Mouse (Mus musculus): Measurements from ENCODE around the gene Hpgds.

DNA sequence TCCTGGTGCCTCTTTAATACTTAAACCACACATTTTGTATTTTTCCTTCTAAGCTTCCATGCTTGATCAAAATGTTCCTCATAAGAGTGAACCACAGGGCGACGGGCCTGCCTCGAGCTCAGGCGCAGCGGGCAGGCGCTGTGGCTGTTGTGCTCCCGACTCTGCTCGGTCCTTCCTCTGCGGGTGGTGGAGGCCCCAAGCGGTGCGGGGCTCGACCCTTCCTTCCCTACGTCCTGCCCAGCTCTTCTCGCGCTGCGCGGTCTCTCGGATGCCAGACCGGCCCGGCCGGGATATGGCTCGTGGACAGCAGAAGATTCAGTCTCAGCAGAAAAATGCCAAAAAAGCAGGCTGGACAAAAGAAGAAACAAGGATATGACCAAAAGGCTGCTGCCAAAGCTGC lies 6.0 kb upstream of the Hpgds start:
- TF ChIP-seq CTCF (conservative IDR thresholded peaks at IDR 0.05; ENCODE audit: low read length), result no peak
- TF ChIP-seq NANOG (IDR thresholded peaks at IDR 0.05; ENCODE audit: borderline replicate concordance, low read length), result no peak
- TF ChIP-seq POU5F1 (IDR thresholded peaks at IDR 0.05; ENCODE audit: borderline replicate concordance, low read length), result no peak
